Mouse (Mus musculus): Measurements from ENCODE around the gene Ovol1. TPM values are rescaled to one million over a fixed set of nuclear protein-coding genes. Genes with fewer than 3 reads are reported as not detected.

Ovol1 gene
- total RNA-seq, 1 experiment: 0.58 TPM

- TF ChIP-seq ZNF384 (IDR thresholded peaks at IDR 0.05; ENCODE audit: low read depth, low read length) (no peak), ZC3H11A (IDR thresholded peaks at IDR 0.05; ENCODE audit: borderline replicate concordance, low read depth, low read length) (no peak), CHD2 (IDR thresholded peaks at IDR 0.05; ENCODE audit: low read depth, low read length) (no peak), MAFK (IDR thresholded peaks at IDR 0.05; ENCODE audit: insufficient read depth, low read depth, low read length) (no peak), HCFC1 (IDR thresholded peaks at IDR 0.05; ENCODE audit: borderline replicate concordance, insufficient read depth, low read length) (no peak)
- peaks cover 0 to 3% of the 10 kb centered on the region in 2 experiments; a peak in 2 of 4 replicates for H3K4me1 ChIP-seq (ENCODE audit: control insufficient read depth in 2 of 2, insufficient read depth in 2 of 2, low read length in 2 of 2, poor library complexity in 1 of 2)
- H3K9me3 ChIP-seq (ENCODE audit: control insufficient read depth, insufficient read depth, low read depth, low read length): no peaks in the 10 kb centered on the region
- peaks cover 2% of the 10 kb centered on the region; the same call in 1 of the 2 replicates for H3K36me3 ChIP-seq (ENCODE audit: control insufficient read depth, insufficient read depth, low read length, poor library complexity, severe bottlenecking)
- in situ Hi-C loops (cut with MboI; ENCODE audit: low sequenced_read_pairs in 2 of 2, unreplicated experiment in 2 of 2): no loop called here
- no peak overlapping the region for H3K27ac ChIP-seq (ENCODE audit: insufficient read depth, low read depth, low read length, poor library complexity, severe bottlenecking)
- no peak for DNase-seq (ENCODE audit: low read depth, low spot score)
- no peak overlapping the region for H3K4me3 ChIP-seq (ENCODE audit: insufficient read depth in 1 of 2, low read depth in 1 of 2, low read length in 2 of 2, poor library complexity in 1 of 2, severe bottlenecking in 1 of 2)
- H3K9ac ChIP-seq (ENCODE audit: insufficient read depth, low read depth, low read length, poor library complexity, severe bottlenecking): no peak overlapping the region
Observed at GRCm38 (mm10) chr19:5547471-5548056, 12.9 kb downstream of the Ovol1 start.

GRCm38 (mm10) chr19:5544031-5544430 is 16.4 kb downstream of the Ovol1 start:
- in situ Hi-C loops (cut with MboI; ENCODE audit: low sequenced_read_pairs in 2 of 2, unreplicated experiment in 2 of 2): no loop called here
- peak overlapping the region in 1 of 2 experiments; percentile 37; a peak in 1 of 4 replicates for H3K4me3 ChIP-seq (ENCODE audit: insufficient read depth in 1 of 2, low read depth in 1 of 2, low read length in 2 of 2, poor library complexity in 1 of 2, severe bottlenecking in 1 of 2)
- TF ChIP-seq ZC3H11A (IDR thresholded peaks at IDR 0.05; ENCODE audit: borderline replicate concordance, low read depth, low read length) (no peak), ZNF384 (IDR thresholded peaks at IDR 0.05; ENCODE audit: low read depth, low read length) (no peak), MAFK (IDR thresholded peaks at IDR 0.05; ENCODE audit: insufficient read depth, low read depth, low read length) (no peak), HCFC1 (IDR thresholded peaks at IDR 0.05; ENCODE audit: borderline replicate concordance, insufficient read depth, low read length) (no peak), CHD2 (IDR thresholded peaks at IDR 0.05; ENCODE audit: low read depth, low read length) (no peak)
- H3K9me3 ChIP-seq (ENCODE audit: control insufficient read depth, insufficient read depth, low read depth, low read length): no peaks in the 10 kb centered on the region
- DNase-seq (ENCODE audit: low read depth, low spot score): no peak
- H3K27ac ChIP-seq (ENCODE audit: insufficient read depth, low read depth, low read length, poor library complexity, severe bottlenecking): no peak overlapping the region
- H3K4me1 ChIP-seq (ENCODE audit: control insufficient read depth in 2 of 2, insufficient read depth in 2 of 2, low read length in 2 of 2, poor library complexity in 1 of 2): peaks cover 0 to 8% of the 10 kb centered on the region in 2 experiments; a peak in 1 of 4 replicates
- no peaks in the 10 kb centered on the region for H3K36me3 ChIP-seq (ENCODE audit: control insufficient read depth, insufficient read depth, low read length, poor library complexity, severe bottlenecking)
- no peak overlapping the region for H3K9ac ChIP-seq (ENCODE audit: insufficient read depth, low read depth, low read length, poor library complexity, severe bottlenecking)

GRCm38 (mm10) chr19:5543362-5543761 is 17.1 kb downstream of the Ovol1 start:
- H3K27ac ChIP-seq (ENCODE audit: insufficient read depth, low read depth, low read length, poor library complexity, severe bottlenecking): no peak overlapping the region
- peaks cover 0 to 11% of the 10 kb centered on the region in 2 experiments; a peak in 2 of 4 replicates for H3K4me1 ChIP-seq (ENCODE audit: control insufficient read depth in 2 of 2, insufficient read depth in 2 of 2, low read length in 2 of 2, poor library complexity in 1 of 2)
- TF ChIP-seq MAFK (IDR thresholded peaks at IDR 0.05; ENCODE audit: insufficient read depth, low read depth, low read length): no peak
- TF ChIP-seq CHD2 (IDR thresholded peaks at IDR 0.05; ENCODE audit: low read depth, low read length): no peak
- TF ChIP-seq HCFC1 (IDR thresholded peaks at IDR 0.05; ENCODE audit: borderline replicate concordance, insufficient read depth, low read length): no peak
- TF ChIP-seq ZNF384 (IDR thresholded peaks at IDR 0.05; ENCODE audit: low read depth, low read length): no peak
- no peak for TF ChIP-seq ZC3H11A (IDR thresholded peaks at IDR 0.05; ENCODE audit: borderline replicate concordance, low read depth, low read length)
- no peak overlapping the region for H3K9ac ChIP-seq (ENCODE audit: insufficient read depth, low read depth, low read length, poor library complexity, severe bottlenecking)
- H3K4me3 ChIP-seq (ENCODE audit: insufficient read depth in 1 of 2, low read depth in 1 of 2, low read length in 2 of 2, poor library complexity in 1 of 2, severe bottlenecking in 1 of 2): no peak overlapping the region
- H3K36me3 ChIP-seq (ENCODE audit: control insufficient read depth, insufficient read depth, low read length, poor library complexity, severe bottlenecking): no peaks in the 10 kb centered on the region
- no peaks in the 10 kb centered on the region for H3K9me3 ChIP-seq (ENCODE audit: control insufficient read depth, insufficient read depth, low read depth, low read length)
- in situ Hi-C loops (cut with MboI; ENCODE audit: low sequenced_read_pairs in 2 of 2, unreplicated experiment in 2 of 2): no loop called here
- no peak for DNase-seq (ENCODE audit: low read depth, low spot score)

GRCm38 (mm10) chr19:5538786-5539185 is 21.7 kb downstream of the Ovol1 start:
- no peak overlapping the region for H3K27ac ChIP-seq (ENCODE audit: insufficient read depth, low read depth, low read length, poor library complexity, severe bottlenecking)
- no peaks in the 10 kb centered on the region for H3K9me3 ChIP-seq (ENCODE audit: control insufficient read depth, insufficient read depth, low read depth, low read length)
- H3K9ac ChIP-seq (ENCODE audit: insufficient read depth, low read depth, low read length, poor library complexity, severe bottlenecking): no peak overlapping the region
- no peak for DNase-seq (ENCODE audit: low read depth, low spot score)
- H3K4me3 ChIP-seq (ENCODE audit: insufficient read depth in 1 of 2, low read depth in 1 of 2, low read length in 2 of 2, poor library complexity in 1 of 2, severe bottlenecking in 1 of 2): no peak overlapping the region
- peaks cover 0 to 9% of the 10 kb centered on the region in 2 experiments; a peak in 2 of 4 replicates for H3K4me1 ChIP-seq (ENCODE audit: control insufficient read depth in 2 of 2, insufficient read depth in 2 of 2, low read length in 2 of 2, poor library complexity in 1 of 2)
- TF ChIP-seq MAFK (IDR thresholded peaks at IDR 0.05; ENCODE audit: insufficient read depth, low read depth, low read length) (peak; percentile 35; the same call in 1 of the 2 replicates), CHD2 (IDR thresholded peaks at IDR 0.05; ENCODE audit: low read depth, low read length) (no peak)
- in situ Hi-C loops (cut with MboI; ENCODE audit: low sequenced_read_pairs in 2 of 2, unreplicated experiment in 2 of 2): no loop called here
- H3K36me3 ChIP-seq (ENCODE audit: control insufficient read depth, insufficient read depth, low read length, poor library complexity, severe bottlenecking): no peaks in the 10 kb centered on the region

Measured in ES-E14 (cell line).